Mouse (Mus musculus) macrophage (primary cell): ENCODE data around the gene Hoxb8. TPM values are rescaled to one million over a fixed set of nuclear protein-coding genes. Genes with fewer than 3 reads are reported as not detected.

Experiments
- H3K27ac ChIP-seq: fragments of 350-480 bp; formaldehyde crosslinking; 2 replicates; pipeline ENCODE4 v1.9.0; 2021
- H3K36me3 ChIP-seq: fragments of 350-480 bp; formaldehyde crosslinking; 2 replicates; pipeline ENCODE4 v1.9.0; 2021; ENCODE audit errors: inconsistent target
- H3K4me3 ChIP-seq: fragments of 350-480 bp; formaldehyde crosslinking; 2 replicates; pipeline ENCODE4 v1.9.0; 2021; ENCODE audit errors: inconsistent target
- H3K79me2 ChIP-seq: fragments of 350-480 bp; formaldehyde crosslinking; 2 replicates; pipeline ENCODE4 v1.9.0; 2021; ENCODE audit errors: inconsistent target
- WGBS: methylation state at CpG from one replicate; pipeline ENCODE4 v1.1.7; 2026; ENCODE audit warnings: inconsistent platforms; ENCODE audit not compliant: missing documents; 5-methylcytosine and 5-hydroxymethylcytosine counted together
- polyA plus RNA-seq: library from polyadenylated mRNA; stranded (reverse); fragments of 250-400 nt; gene quantifications from 3 replicates; pipeline ENCODE4 v1.2.4, GENCODE M21; 2018; ENCODE audit warnings: inconsistent platforms

Gene Hoxb8
- polyA plus RNA-seq, 1 experiment from 2014 or later, result not detected

DNA sequence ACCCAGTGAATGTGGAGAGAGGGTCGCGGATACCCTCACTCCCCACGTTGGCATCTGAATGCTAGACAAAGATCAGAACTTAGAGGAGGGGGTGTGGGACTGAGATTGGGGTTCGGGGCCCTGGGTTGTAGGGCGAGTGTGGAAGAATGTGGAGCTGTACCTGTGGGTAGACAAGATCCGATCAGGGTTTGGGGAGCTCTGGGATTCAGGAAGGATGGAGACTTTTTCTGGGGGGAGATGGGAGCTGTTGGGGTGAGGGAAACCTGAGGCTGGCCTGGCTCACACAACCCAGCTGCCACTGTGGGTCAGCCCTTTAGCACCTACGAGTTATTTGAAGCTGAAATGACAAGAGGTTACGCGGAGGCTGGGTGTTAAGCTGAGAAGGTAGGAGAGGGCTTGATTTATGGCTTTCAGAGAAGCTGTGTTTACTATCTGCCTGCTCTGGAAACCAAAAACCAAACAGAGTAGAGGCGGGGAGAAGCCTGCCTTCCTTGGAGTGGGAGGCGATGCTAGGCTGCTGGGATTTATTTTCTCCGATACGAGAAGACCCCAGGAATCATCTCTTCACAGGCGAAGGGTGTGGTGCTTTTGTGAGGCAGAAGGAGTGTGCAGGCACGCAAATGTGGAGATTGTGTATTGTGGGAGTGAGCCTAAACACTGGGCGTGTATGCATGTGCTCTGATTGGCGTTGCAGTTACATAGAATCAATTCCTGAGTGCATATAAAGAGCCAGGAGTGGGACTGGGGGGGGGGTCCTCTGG is 51.7 kb downstream of the Hoxb8 start:
- no peak overlapping the region for H3K27ac ChIP-seq
- H3K4me3 ChIP-seq, result no peak overlapping the region
- WGBS, result 96% methylated on average over 17 of the region's 17 CpGs
- H3K36me3 ChIP-seq, result no peaks in the 10 kb centered on the region
- no peaks in the 10 kb centered on the region for H3K79me2 ChIP-seq

DNA sequence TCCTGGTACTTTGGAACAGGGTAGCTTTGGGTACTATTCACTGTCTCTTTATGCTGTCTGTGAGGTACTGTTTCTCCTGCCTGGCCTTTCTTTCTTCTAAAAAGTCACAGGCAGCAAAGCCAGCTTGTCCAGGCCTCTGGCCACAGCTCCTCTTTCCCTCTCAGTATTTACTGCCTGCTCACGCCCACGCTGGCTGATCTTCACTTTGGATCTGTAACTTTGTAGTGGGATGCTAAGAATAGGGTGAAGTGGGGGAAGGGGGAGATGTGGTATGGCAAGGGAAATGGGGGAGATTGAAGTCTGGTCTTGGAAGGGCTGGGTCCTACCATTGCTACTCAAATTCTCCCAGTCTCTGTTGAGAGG is 52.3 kb downstream of the Hoxb8 start:
- Histone ChIP-seq H3K79me2 (no peaks in the 10 kb centered on the region), H3K36me3 (no peaks in the 10 kb centered on the region), H3K27ac (no peak overlapping the region), H3K4me3 (no peak overlapping the region)
- WGBS, result 96% methylated on average over 2 of the region's 2 CpGs

Other genes with a start within 250 kb of the Hoxb8 start
- gene Snf8, start 247.0 kb upstream of the Hoxb8 start, polyA plus RNA-seq, result 81.3 to 105 TPM (median 84.8 TPM) in 3 replicates
- gene Ube2z, start 216.5 kb upstream of the Hoxb8 start, polyA plus RNA-seq, result 33.4 to 44.7 TPM (median 40.1 TPM) in 3 replicates
- 39.0 to 216 TPM (median 98.4 TPM) in 3 replicates for gene Atp5g1, start 206.2 kb upstream of the Hoxb8 start, polyA plus RNA-seq
- gene Calcoco2, start 169.9 kb upstream of the Hoxb8 start, polyA plus RNA-seq, result not detected in 3 replicates
- not detected in 3 replicates for gene Ttll6, start 148.1 kb upstream of the Hoxb8 start, polyA plus RNA-seq
- gene Hoxb13, start 87.6 kb upstream of the Hoxb8 start, polyA plus RNA-seq, result not detected in 3 replicates
- not detected in 3 replicates for gene Hoxb9, start 10.4 kb upstream of the Hoxb8 start, polyA plus RNA-seq
- gene Hoxb7, start 4.7 kb downstream of the Hoxb8 start, polyA plus RNA-seq, result not detected in 3 replicates
- not detected in 3 replicates for gene Hoxb6, start 10.6 kb downstream of the Hoxb8 start, polyA plus RNA-seq
- gene Hoxb5, start 21.4 kb downstream of the Hoxb8 start, polyA plus RNA-seq, result not detected in 3 replicates
- 3.3 to 7.4 TPM (median 4.1 TPM) in 3 replicates for gene Hoxb4, start 36.4 kb downstream of the Hoxb8 start, polyA plus RNA-seq
- 0.95 to 1.2 TPM (median 1.1 TPM) in 3 replicates for gene Hoxb3, start 41.4 kb downstream of the Hoxb8 start, polyA plus RNA-seq
- gene Hoxb2, start 68.6 kb downstream of the Hoxb8 start, polyA plus RNA-seq, result not detected in 3 replicates
- not detected in 3 replicates for gene Hoxb1, start 83.8 kb downstream of the Hoxb8 start, polyA plus RNA-seq
- 0.14 TPM in 1 of 3 replicates, not detected in the others for gene Skap1, start 182.7 kb downstream of the Hoxb8 start, polyA plus RNA-seq